8 mouse cellular contexts compared by ENCODE assay signal in the genomic region with DNA sequence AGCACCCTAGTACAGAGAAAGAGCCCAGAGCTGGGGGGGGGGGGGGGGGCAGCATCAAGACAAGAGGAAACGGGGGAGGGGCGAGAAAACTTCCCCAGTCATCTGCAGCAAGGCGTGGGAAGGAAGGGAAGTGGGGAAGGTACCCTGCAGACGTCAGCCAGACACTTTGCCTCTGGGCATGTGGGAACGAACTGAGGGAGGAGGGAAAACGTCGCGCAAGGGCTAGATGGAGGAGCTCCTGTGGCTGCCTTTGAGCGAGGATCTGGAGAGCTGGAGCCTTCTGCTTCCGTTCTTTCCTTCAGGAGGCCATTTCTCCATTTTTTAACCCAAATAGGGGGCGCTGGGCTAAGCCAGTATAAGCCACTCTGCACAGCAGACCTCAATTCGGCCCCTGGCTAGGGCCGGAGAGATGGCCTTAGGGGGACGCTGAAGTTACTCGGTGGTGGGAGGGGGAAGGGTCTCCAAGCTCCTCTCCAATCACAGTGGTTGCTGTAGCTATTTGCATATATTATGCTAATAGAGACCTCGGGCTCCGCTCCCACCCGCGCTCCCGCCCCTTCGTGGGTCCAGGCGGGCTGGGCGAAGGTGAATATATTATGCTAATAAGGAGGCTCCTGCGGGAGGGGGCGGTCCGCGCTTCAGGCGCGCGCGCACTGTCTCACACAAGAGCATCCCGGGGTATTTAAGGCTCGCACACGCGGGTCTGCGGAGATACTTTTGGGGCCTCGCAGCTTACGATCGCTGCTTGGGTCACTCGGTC. TPM values are rescaled to one million over a fixed set of nuclear protein-coding genes. Genes with fewer than 3 reads are reported as not detected.
DNase-seq lines count a peak whose midpoint lies in the region; ATAC-seq lines count a peak whose summit lies in the region.

No protein-coding gene starts in this region.

- ATAC-seq in embryonic facial prominence, embryonic 15.5 days (ENCODE audit: insufficient number of reproducible peaks, low FRiP score, low TSS enrichment, low read depth): peak; percentile 93
- peak; percentile 91 for ATAC-seq in heart, embryonic 11.5 days (replicated peaks; ENCODE audit: insufficient number of reproducible peaks, low FRiP score, low TSS enrichment)
- ATAC-seq in limb, embryonic 12.5 days (ENCODE audit: insufficient number of reproducible peaks, insufficient read depth, low FRiP score, low TSS enrichment, low read depth): peak; percentile 95
- peak; percentile 96 for ATAC-seq in midbrain, embryonic 12.5 days (ENCODE audit: low FRiP score, low read depth)
- ATAC-seq in erythroblast, adult 5-6 weeks (replicated peaks; ENCODE audit: low FRiP score, poor library complexity, severe bottlenecking): no peak

- H3K27me3 ChIP-seq in embryonic facial prominence, embryonic 15.5 days: no peaks in the 10 kb centered on the region
- peaks cover 5% of the 10 kb centered on the region; the same call in 1 of the 2 replicates for H3K27me3 ChIP-seq in heart, embryonic 11.5 days (ENCODE audit: control insufficient read depth, insufficient read depth, low read length)
- H3K27me3 ChIP-seq in limb, embryonic 12.5 days: peaks cover 3% of the 10 kb centered on the region; the same call in 1 of the 2 replicates
- H3K27me3 ChIP-seq in midbrain, embryonic 12.5 days: peaks cover 24% of the 10 kb centered on the region

- H3K9ac ChIP-seq in embryonic facial prominence, embryonic 15.5 days: peak overlapping the region; percentile 54; the same call in 1 of the 2 replicates
- peak overlapping the region; percentile 66 for H3K9ac ChIP-seq in heart, embryonic 11.5 days (ENCODE audit: low read depth, low read length)
- H3K9ac ChIP-seq in limb, embryonic 12.5 days (replicated peaks): peak overlapping the region; percentile 69
- H3K9ac ChIP-seq in midbrain, embryonic 12.5 days (replicated peaks): peak overlapping the region; percentile 46

- H3K4me3 ChIP-seq in embryonic facial prominence, embryonic 15.5 days (replicated peaks): peak overlapping the region; percentile 62
- peak overlapping the region; percentile 63 for H3K4me3 ChIP-seq in heart, embryonic 11.5 days (ENCODE audit: low read depth, low read length)
- peak overlapping the region; percentile 68 for H3K4me3 ChIP-seq in limb, embryonic 12.5 days (replicated peaks)
- H3K4me3 ChIP-seq in midbrain, embryonic 12.5 days: peak overlapping the region; percentile 58

- H3K36me3 ChIP-seq in embryonic facial prominence, embryonic 15.5 days: no peaks in the 10 kb centered on the region
- no peaks in the 10 kb centered on the region for H3K36me3 ChIP-seq in heart, embryonic 11.5 days (ENCODE audit: control insufficient read depth, insufficient read depth, low read length)
- H3K36me3 ChIP-seq in limb, embryonic 12.5 days: no peaks in the 10 kb centered on the region
- no peaks in the 10 kb centered on the region for H3K36me3 ChIP-seq in midbrain, embryonic 12.5 days

- WGBS in embryonic facial prominence, embryonic 15.5 days: 1% methylated on average over 40 of the region's 40 CpGs
- under 1% methylated on average over 40 of the region's 40 CpGs for WGBS in heart, embryonic 11.5 days (ENCODE audit: insufficient replicate concordance)
- WGBS in limb, embryonic 12.5 days: under 1% methylated on average over 40 of the region's 40 CpGs
- WGBS in midbrain, embryonic 12.5 days: under 1% methylated on average over 39 of the region's 40 CpGs

- peak overlapping the region; percentile 99 for H3K4me2 ChIP-seq in embryonic facial prominence, embryonic 15.5 days (replicated peaks)
- peak overlapping the region; percentile 100 for H3K4me2 ChIP-seq in heart, embryonic 11.5 days
- peak overlapping the region; percentile 95 for H3K4me2 ChIP-seq in limb, embryonic 12.5 days
- H3K4me2 ChIP-seq in midbrain, embryonic 12.5 days (replicated peaks): peak overlapping the region; percentile 91

- peak overlapping the region; percentile 82 for H3K27ac ChIP-seq in embryonic facial prominence, embryonic 15.5 days (replicated peaks)
- peak overlapping the region; percentile 82 for H3K27ac ChIP-seq in heart, embryonic 11.5 days (ENCODE audit: low read depth, low read length)
- H3K27ac ChIP-seq in limb, embryonic 12.5 days: peak overlapping the region; percentile 91
- 0 out of 2 replicates have a peak overlapping the region, but pooled peaks have one; percentile 30 for H3K27ac ChIP-seq in midbrain, embryonic 12.5 days (replicated peaks)

- H3K9me3 ChIP-seq in embryonic facial prominence, embryonic 15.5 days (replicated peaks): no peaks in the 10 kb centered on the region
- H3K9me3 ChIP-seq in heart, embryonic 11.5 days (replicated peaks; ENCODE audit: control insufficient read depth, low read length): no peaks in the 10 kb centered on the region
- H3K9me3 ChIP-seq in limb, embryonic 12.5 days: no peaks in the 10 kb centered on the region
- H3K9me3 ChIP-seq in midbrain, embryonic 12.5 days: no peaks in the 10 kb centered on the region

- H3K4me1 ChIP-seq in embryonic facial prominence, embryonic 15.5 days: 0 out of 2 replicates have a peak, but pooled peaks cover 14% of the 10 kb centered on the region
- H3K4me1 ChIP-seq in heart, embryonic 11.5 days (ENCODE audit: control insufficient read depth, insufficient read depth, low read length): no peaks in the 10 kb centered on the region; the same call in 1 of the 2 replicates
- peaks cover 29% of the 10 kb centered on the region for H3K4me1 ChIP-seq in limb, embryonic 12.5 days (replicated peaks)
- H3K4me1 ChIP-seq in midbrain, embryonic 12.5 days: peaks cover 12% of the 10 kb centered on the region; the same call in 1 of the 2 replicates

- peak; percentile 41 to 68 for DNase-seq in adrenal gland, postnatal 4 days (ENCODE audit: low spot score in 2 of 2)
- DNase-seq in kidney, adult 9 months: peak; percentile 72
- DNase-seq in spleen, postnatal 10 days (ENCODE audit: low spot score in 2 of 2): peak; percentile 5 to 57

RNA-seq across cellular contexts. Expression of a gene that starts 49.1 kb away (rescaled TPM):
- 10 to 100 TPM; 12.5 to 13.9 TPM for total RNA-seq in adrenal gland, postnatal 4 days (2021)
- polyA plus RNA-seq in embryonic facial prominence, embryonic 15.5 days (2015; fragmentation: Nextera tagmentation; extraction: Ambion mirVana): 16.5 and 18.6 TPM in 2 replicates
- 2.7 and 3.0 TPM in 2 replicates for polyA plus RNA-seq in heart, embryonic 11.5 days (2014; fragmentation: Nextera tagmentation; extraction: Ambion mirVana)
- 35.9 and 43.2 TPM in 2 replicates for polyA plus RNA-seq in limb, embryonic 12.5 days (2016; fragmentation: Nextera tagmentation; extraction: Ambion mirVana)
- polyA plus RNA-seq in midbrain, embryonic 12.5 days (2016; fragmentation: Nextera tagmentation; extraction: Ambion mirVana): 6.7 and 8.5 TPM in 2 replicates
- total RNA-seq in erythroblast, adult 5-6 weeks (2015; ENCODE audit: low replicate concordance): not detected in 2 replicates
- total RNA-seq in erythroblast, adult 5-6 weeks (2017; ENCODE audit: low replicate concordance): 0.09 TPM in 1 of 2 replicates, not detected in the other

Comparison
In these comparisons a context has a peak if more than half of its experiments do, and no peak if none do; other contexts are left out.
1. H3K27ac ChIP-seq: peak in every context shown above with its lines; median percentile 91 in limb, embryonic 12.5 days; 82 in embryonic facial prominence, embryonic 15.5 days; 82 in heart, embryonic 11.5 days; 30 in midbrain, embryonic 12.5 days.